Mouse (Mus musculus): ENCODE results near the gene Ndufa8.
A peak's percentile ranks its signal among the peaks of the same experiment; 100 is the strongest.

Ndufa8 gene

GRCm38 (mm10) chr2:36048164-36048563, 1.0 kb downstream of the Ndufa8 start:
- DNase-seq (ENCODE audit: low spot score), result no peak

GRCm38 (mm10) chr2:36040872-36041271, 8.3 kb downstream of the Ndufa8 start:
- no peak for DNase-seq (ENCODE audit: low spot score)

GRCm38 (mm10) chr2:36039297-36039985, 9.8 kb downstream of the Ndufa8 start:
- no peak for DNase-seq (ENCODE audit: low spot score)

- DNase-seq (ENCODE audit: low spot score), result no peak
Observed at GRCm38 (mm10) chr2:36035413-36036081, 13.7 kb downstream of the Ndufa8 start.

GRCm38 (mm10) chr2:36034898-36035297, 14.3 kb downstream of the Ndufa8 start:
- DNase-seq (ENCODE audit: low spot score), result no peak

- no peak for DNase-seq (ENCODE audit: low spot score)
Observed at GRCm38 (mm10) chr2:36033966-36034365, 15.2 kb downstream of the Ndufa8 start.

GRCm38 (mm10) chr2:36032884-36033283, 16.3 kb downstream of the Ndufa8 start:
- DNase-seq (ENCODE audit: low spot score), result no peak

GRCm38 (mm10) chr2:36023291-36023690, 25.9 kb downstream of the Ndufa8 start:
- no peak for DNase-seq (ENCODE audit: low spot score)

- DNase-seq (ENCODE audit: low spot score), result peak; percentile 82
Observed at GRCm38 (mm10) chr2:36021385-36022159, 27.6 kb downstream of the Ndufa8 start.

GRCm38 (mm10) chr2:36013010-36013409, 36.2 kb downstream of the Ndufa8 start:
- no peak for DNase-seq (ENCODE audit: low spot score)

GRCm38 (mm10) chr2:36011331-36011825, 37.8 kb downstream of the Ndufa8 start:
- DNase-seq (ENCODE audit: low spot score), result peak; percentile 54

- no peak for DNase-seq (ENCODE audit: low spot score)
Observed at GRCm38 (mm10) chr2:36010579-36010978, 38.6 kb downstream of the Ndufa8 start.

GRCm38 (mm10) chr2:36009386-36009785, 39.8 kb downstream of the Ndufa8 start:
- DNase-seq (ENCODE audit: low spot score), result peak; percentile 91

GRCm38 (mm10) chr2:36008071-36008470, 41.1 kb downstream of the Ndufa8 start:
- peak; percentile 87 for DNase-seq (ENCODE audit: low spot score)

GRCm38 (mm10) chr2:36002188-36002587, 47.0 kb downstream of the Ndufa8 start:
- DNase-seq (ENCODE audit: low spot score), result no peak

- no peak for DNase-seq (ENCODE audit: low spot score)
Observed at GRCm38 (mm10) chr2:36000390-36000789, 48.8 kb downstream of the Ndufa8 start.

- no peak for DNase-seq (ENCODE audit: low spot score)
Observed at GRCm38 (mm10) chr2:35999212-35999611, 50.0 kb downstream of the Ndufa8 start.

GRCm38 (mm10) chr2:35998416-35998815, 50.8 kb downstream of the Ndufa8 start:
- no peak for DNase-seq (ENCODE audit: low spot score)

GRCm38 (mm10) chr2:35996753-35997152, 52.5 kb downstream of the Ndufa8 start:
- no peak for DNase-seq (ENCODE audit: low spot score)

GRCm38 (mm10) chr2:35994303-35994702, 54.9 kb downstream of the Ndufa8 start:
- no peak for DNase-seq (ENCODE audit: low spot score)

GRCm38 (mm10) chr2:35993481-35993880, 55.7 kb downstream of the Ndufa8 start:
- DNase-seq (ENCODE audit: low spot score), result no peak

GRCm38 (mm10) chr2:35992259-35992658, 56.9 kb downstream of the Ndufa8 start:
- no peak for DNase-seq (ENCODE audit: low spot score)
